Mouse (Mus musculus) intestine, postnatal 0 days (tissue): ENCODE data around the gene Ctc1. TPM values are rescaled to one million over a fixed set of nuclear protein-coding genes. Genes with fewer than 3 reads are reported as not detected.

ENCODE experiments used
- ATAC-seq: fragments of 200-750 bp; cut with Nextera tagmentation; 2 replicates; pipeline ENCODE4 v1.8.0; 2017; ENCODE audit warnings: mild to moderate bottlenecking, moderate TSS enrichment, moderate library complexity
- H3K27ac ChIP-seq: fragments of 300-500 bp; sonication (generic); 2 replicates; pipeline ENCODE4 v1.5.1; 2014; ENCODE audit warnings: mild to moderate bottlenecking, low read depth, low read length, moderate library complexity
- H3K27me3 ChIP-seq: fragments of 300-500 bp; sonication (generic); replicated peaks from 2 replicates; pipeline ENCODE4 v1.6.1; 2014; ENCODE audit warnings: low read length, mixed read lengths; ENCODE audit not compliant: control insufficient read depth, insufficient read depth
- H3K36me3 ChIP-seq: fragments of 300-500 bp; sonication (generic); 2 replicates; pipeline ENCODE4 v1.6.1; 2014; ENCODE audit warnings: mild to moderate bottlenecking, moderate library complexity; ENCODE audit not compliant: control insufficient read depth, insufficient read depth
- H3K4me1 ChIP-seq: fragments of 300-500 bp; sonication (generic); replicated peaks from 2 replicates; pipeline ENCODE4 v1.6.1; 2014; ENCODE audit warnings: antibody characterized with exemption, low read length, mixed read lengths; ENCODE audit not compliant: control insufficient read depth, insufficient read depth
- H3K4me2 ChIP-seq: fragments of 300-500 bp; sonication (generic); replicated peaks from 2 replicates; pipeline ENCODE4 v1.6.1; 2014; ENCODE audit warnings: low read depth, mild to moderate bottlenecking, moderate library complexity
- H3K4me3 ChIP-seq: fragments of 300-500 bp; sonication (generic); 2 replicates; pipeline ENCODE4 v1.5.1; 2014; ENCODE audit warnings: low read depth, low read length
- H3K9ac ChIP-seq: fragments of 300-500 bp; sonication (generic); 2 replicates; pipeline ENCODE4 v1.6.1; 2014; ENCODE audit warnings: mild to moderate bottlenecking, low read depth, low read length
- H3K9me3 ChIP-seq: fragments of 300-500 bp; sonication (generic); 2 replicates; pipeline ENCODE4 v1.6.1; 2016; ENCODE audit warnings: mixed run types; ENCODE audit not compliant: control insufficient read depth
- CTCF ChIP-seq: sonication (generic); IDR thresholded peaks from 2 replicates; pipeline ENCODE4 v1.5.1; 2016; ENCODE audit warnings: low read depth, mild to moderate bottlenecking, control low read depth, antibody characterized with exemption, moderate library complexity
- WGBS: fragments of 180-500 bp; shearing (Covaris S2); extraction: QIAGEN DNeasy Blood & Tissue Kit; methylation state at CpG from one replicate; pipeline ENCODE4 v1.1.7; 2014; 5-methylcytosine and 5-hydroxymethylcytosine counted together
- polyA plus RNA-seq: library from polyadenylated mRNA; unstranded; fragments of >200 nt; fragmentation: Nextera tagmentation; extraction: Ambion mirVana; gene quantifications from 2 replicates; pipeline ENCODE4 v1.2.1, GENCODE M21; 2015

The Ctc1 gene
- polyA plus RNA-seq, 1 experiment from 2014 or later, result 9.4 TPM

- H3K4me1 ChIP-seq, result no peaks in the 10 kb centered on the region
- peak within 1 kb of the TSS; percentile 80 for H3K4me2 ChIP-seq
- H3K4me3 ChIP-seq, result peak within 1 kb of the TSS; percentile 75
- peak within 1 kb of the TSS; percentile 50; the same call in 1 of the 2 replicates for H3K27ac ChIP-seq
- ATAC-seq, result peak; percentile 71
- no peaks in the 10 kb centered on the region for H3K9me3 ChIP-seq
- H3K36me3 ChIP-seq, result peaks cover 3% of the 10 kb centered on the region; the same call in 1 of the 2 replicates
- peak within 1 kb of the TSS; percentile 49 for H3K9ac ChIP-seq
- peak; percentile 12; the same call in 1 of the 2 replicates for TF ChIP-seq CTCF
- under 1% methylated on average over 54 of the region's 54 CpGs for WGBS
- no peaks in the 10 kb centered on the region for H3K27me3 ChIP-seq
Observed at GRCm38 (mm10) chr11:69045531-69046394, 30.1 kb downstream of the Ctc1 start, which contains the start of gene Aurkb. Aurkb (plus strand) TSS chr11:69045647.

- H3K4me3 ChIP-seq, result peak overlapping the region; percentile 75
- H3K27me3 ChIP-seq, result no peaks in the 10 kb centered on the region
- ATAC-seq, result no peak
- peak overlapping the region; percentile 80 for H3K4me2 ChIP-seq
- H3K9ac ChIP-seq, result peak overlapping the region; percentile 49
- 4% methylated on average over 9 of the region's 9 CpGs for WGBS
- peaks cover 3% of the 10 kb centered on the region; the same call in 1 of the 2 replicates for H3K36me3 ChIP-seq
- TF ChIP-seq CTCF, result no peak
- H3K4me1 ChIP-seq, result no peaks in the 10 kb centered on the region
- no peaks in the 10 kb centered on the region for H3K9me3 ChIP-seq
- peak overlapping the region; percentile 50; the same call in 1 of the 2 replicates for H3K27ac ChIP-seq
Observed at GRCm38 (mm10) chr11:69046395-69046774, 30.7 kb downstream of the Ctc1 start.

GRCm38 (mm10) chr11:69047592-69047991 is 31.9 kb downstream of the Ctc1 start:
- 87% methylated on average over 12 of the region's 12 CpGs for WGBS
- TF ChIP-seq CTCF, result no peak
- Histone ChIP-seq H3K4me2 (no peak overlapping the region), H3K36me3 (peaks cover 3% of the 10 kb centered on the region; the same call in 1 of the 2 replicates), H3K9me3 (no peaks in the 10 kb centered on the region), H3K27ac (no peak overlapping the region), H3K27me3 (no peaks in the 10 kb centered on the region), H3K9ac (no peak overlapping the region), H3K4me1 (no peaks in the 10 kb centered on the region), H3K4me3 (no peak overlapping the region)
- no peak for ATAC-seq

- Histone ChIP-seq H3K36me3 (peaks cover 3% of the 10 kb centered on the region; the same call in 1 of the 2 replicates), H3K9ac (no peak overlapping the region), H3K9me3 (no peaks in the 10 kb centered on the region), H3K4me2 (no peak overlapping the region), H3K27ac (no peak overlapping the region), H3K4me3 (no peak overlapping the region), H3K27me3 (no peaks in the 10 kb centered on the region), H3K4me1 (no peaks in the 10 kb centered on the region)
- no peak for TF ChIP-seq CTCF
- WGBS, result 90% methylated on average over 14 of the region's 14 CpGs
- no peak for ATAC-seq
Observed at GRCm38 (mm10) chr11:69048151-69048550, 32.4 kb downstream of the Ctc1 start.

- H3K4me3 ChIP-seq, result no peak overlapping the region
- no peaks in the 10 kb centered on the region for H3K9me3 ChIP-seq
- peaks cover 3% of the 10 kb centered on the region; the same call in 1 of the 2 replicates for H3K36me3 ChIP-seq
- no peak for ATAC-seq
- no peaks in the 10 kb centered on the region for H3K4me1 ChIP-seq
- WGBS, result 95% methylated on average over 8 of the region's 8 CpGs
- TF ChIP-seq CTCF, result no peak
- no peak overlapping the region for H3K4me2 ChIP-seq
- H3K9ac ChIP-seq, result no peak overlapping the region
- no peaks in the 10 kb centered on the region for H3K27me3 ChIP-seq
- H3K27ac ChIP-seq, result no peak overlapping the region
Observed at GRCm38 (mm10) chr11:69050748-69051147, 35.0 kb downstream of the Ctc1 start.

- H3K4me1 ChIP-seq, result no peaks in the 10 kb centered on the region
- no peak for TF ChIP-seq CTCF
- no peak overlapping the region for H3K4me3 ChIP-seq
- WGBS, result 89% methylated on average over 4 of the region's 4 CpGs
- no peak overlapping the region for H3K9ac ChIP-seq
- no peaks in the 10 kb centered on the region for H3K27me3 ChIP-seq
- no peak overlapping the region for H3K27ac ChIP-seq
- no peak for ATAC-seq
- no peaks in the 10 kb centered on the region for H3K9me3 ChIP-seq
- no peak overlapping the region for H3K4me2 ChIP-seq
- peaks cover 3% of the 10 kb centered on the region; the same call in 1 of the 2 replicates for H3K36me3 ChIP-seq
Observed at GRCm38 (mm10) chr11:69051771-69052170, 36.1 kb downstream of the Ctc1 start.
